Mouse (Mus musculus) adrenal gland (tissue): ENCODE measurements around the gene Galntl6.
"Not testable (repeated sequence)": the region's sequence is repeated elsewhere in the genome, so short reads cannot be mapped to it uniquely, and the experiment has no call there.

Source experiments
- intact Hi-C: fragments of 180-260 bp; cut with DNase I; formaldehyde crosslinking; loops from one replicate; pipeline ENCODE4 v1.15.1; 2025

Gene Galntl6

GRCm38 (mm10) chr8:57777988-57778721 lies 1134.3 kb downstream of the Galntl6 start:
- intact Hi-C loops = no loop called here

- intact Hi-C loops = no loop called here
These were observed 1135.7 kb downstream of the Galntl6 start for GRCm38 (mm10) chr8:57776723-57777122.

GRCm38 (mm10) chr8:57772732-57773265 lies 1139.6 kb downstream of the Galntl6 start:
- intact Hi-C loops = no loop called here

- intact Hi-C loops = no loop called here
These were observed 1144.9 kb downstream of the Galntl6 start for GRCm38 (mm10) chr8:57767541-57767940.

- intact Hi-C loops = no loop called here
These were observed 1145.9 kb downstream of the Galntl6 start for GRCm38 (mm10) chr8:57766471-57767065.

- intact Hi-C loops = no loop called here
These were observed 1146.6 kb downstream of the Galntl6 start for GRCm38 (mm10) chr8:57765726-57766351.

GRCm38 (mm10) chr8:57765192-57765591 lies 1147.2 kb downstream of the Galntl6 start:
- intact Hi-C loops = no loop called here

GRCm38 (mm10) chr8:57762622-57763021 lies 1149.8 kb downstream of the Galntl6 start:
- intact Hi-C loops = not testable (repeated sequence)

GRCm38 (mm10) chr8:57760921-57761320 lies 1151.5 kb downstream of the Galntl6 start:
- intact Hi-C loops = no loop called here

- intact Hi-C loops = no loop called here
These were observed 1153.6 kb downstream of the Galntl6 start for GRCm38 (mm10) chr8:57758857-57759256.

- intact Hi-C loops = no loop called here
These were observed 1155.0 kb downstream of the Galntl6 start for GRCm38 (mm10) chr8:57757476-57757875.

GRCm38 (mm10) chr8:57754066-57754465 lies 1158.4 kb downstream of the Galntl6 start:
- intact Hi-C loops = no loop called here

GRCm38 (mm10) chr8:57743636-57744035 lies 1168.8 kb downstream of the Galntl6 start:
- intact Hi-C loops = no loop called here

- intact Hi-C loops = no loop called here
These were observed 1170.5 kb downstream of the Galntl6 start for GRCm38 (mm10) chr8:57741983-57742382.

- intact Hi-C loops = no loop called here
These were observed 1171.1 kb downstream of the Galntl6 start for GRCm38 (mm10) chr8:57741309-57741708.

GRCm38 (mm10) chr8:57737281-57737680 lies 1175.2 kb downstream of the Galntl6 start:
- intact Hi-C loops = no loop called here

- intact Hi-C loops = no loop called here
These were observed 1179.6 kb downstream of the Galntl6 start for GRCm38 (mm10) chr8:57732795-57733194.

GRCm38 (mm10) chr8:57731666-57732065 lies 1180.8 kb downstream of the Galntl6 start:
- intact Hi-C loops = no loop called here

GRCm38 (mm10) chr8:57728276-57728675 lies 1184.2 kb downstream of the Galntl6 start:
- intact Hi-C loops = no loop called here

GRCm38 (mm10) chr8:57724843-57725627 lies 1187.4 kb downstream of the Galntl6 start:
- intact Hi-C loops = no loop called here
